Mouse (Mus musculus): ENCODE measurements around the gene Pcif1. TPM values are rescaled to one million over a fixed set of nuclear protein-coding genes. Genes with fewer than 3 reads are reported as not detected.

Pcif1 gene
- polyA plus RNA-seq, 1 experiment from 2014 or later, result 99.5 TPM

DNA sequence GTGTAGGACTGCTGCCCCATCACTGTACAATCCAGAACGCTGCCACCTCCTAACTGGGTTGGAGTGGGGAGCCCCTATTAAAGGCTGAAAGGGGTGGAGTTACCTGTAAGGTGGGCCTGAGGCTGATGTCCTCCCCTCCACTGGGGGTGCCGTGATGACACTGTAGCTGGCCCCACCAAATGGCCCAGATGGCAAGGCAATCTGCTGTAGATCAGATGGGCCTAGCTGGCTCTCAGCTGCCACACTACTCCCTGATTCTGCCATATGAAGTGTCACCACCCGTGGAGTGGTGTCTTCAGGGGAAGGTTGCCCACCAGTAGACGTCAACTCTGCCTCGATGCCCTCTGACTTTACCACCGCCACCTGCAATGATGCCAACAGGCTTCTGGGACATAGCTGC is 16.8 kb downstream of the Pcif1 start:
- ATAC-seq (ENCODE audit: low FRiP score, low TSS enrichment), result no peak
- Histone ChIP-seq H3K4me3 (replicated peaks; ENCODE audit: low read depth, low read length) (no peak overlapping the region), H3K27ac (replicated peaks; ENCODE audit: low read depth, low read length) (no peak overlapping the region), H3K4me1 (ENCODE audit: control insufficient read depth, insufficient read depth, low read length) (no peaks in the 10 kb centered on the region), H3K36me3 (ENCODE audit: control insufficient read depth, insufficient read depth, low read length) (peaks cover 100% of the 10 kb centered on the region), H3K4me2 (ENCODE audit: low read length) (no peak overlapping the region), H3K9ac (replicated peaks; ENCODE audit: low read length) (no peak overlapping the region), H3K9me3 (ENCODE audit: control insufficient read depth, low read length) (no peaks in the 10 kb centered on the region), H3K27me3 (ENCODE audit: control insufficient read depth, insufficient read depth, low read length) (no peaks in the 10 kb centered on the region)
- WGBS, result 97% methylated on average over 6 of the region's 6 CpGs
- no peak for DNase-seq

DNA sequence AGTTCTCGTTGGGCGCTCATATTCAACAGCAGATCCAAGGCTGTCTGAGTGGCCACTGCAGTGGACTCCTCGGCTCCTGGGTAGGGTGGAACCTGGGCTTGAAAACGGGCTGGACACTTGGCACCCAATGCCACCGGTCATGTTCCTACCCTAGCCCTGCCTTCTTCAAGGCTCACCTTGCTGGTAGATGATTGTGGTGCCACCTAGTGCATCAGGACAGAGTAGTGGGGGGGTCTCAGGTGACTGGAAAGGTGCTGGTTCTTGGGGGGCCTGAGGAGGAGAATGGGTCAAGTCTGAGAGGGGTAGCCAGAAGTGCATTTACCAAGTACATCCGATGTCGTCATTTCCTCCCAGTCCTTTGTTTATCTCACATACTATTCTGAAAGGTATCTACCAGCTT is 18.9 kb downstream of the Pcif1 start:
- Histone ChIP-seq H3K9ac (replicated peaks; ENCODE audit: low read length) (no peak overlapping the region), H3K9me3 (ENCODE audit: control insufficient read depth, low read length) (no peaks in the 10 kb centered on the region), H3K27me3 (ENCODE audit: control insufficient read depth, insufficient read depth, low read length) (no peaks in the 10 kb centered on the region), H3K4me2 (ENCODE audit: low read length) (no peak overlapping the region), H3K4me3 (replicated peaks; ENCODE audit: low read depth, low read length) (no peak overlapping the region), H3K36me3 (ENCODE audit: control insufficient read depth, insufficient read depth, low read length) (peaks cover 100% of the 10 kb centered on the region), H3K4me1 (ENCODE audit: control insufficient read depth, insufficient read depth, low read length) (no peaks in the 10 kb centered on the region), H3K27ac (replicated peaks; ENCODE audit: low read depth, low read length) (no peak overlapping the region)
- 96% methylated on average over 7 of the region's 7 CpGs for WGBS
- ATAC-seq (ENCODE audit: low FRiP score, low TSS enrichment) (no peak), DNase-seq (no peak)

DNA sequence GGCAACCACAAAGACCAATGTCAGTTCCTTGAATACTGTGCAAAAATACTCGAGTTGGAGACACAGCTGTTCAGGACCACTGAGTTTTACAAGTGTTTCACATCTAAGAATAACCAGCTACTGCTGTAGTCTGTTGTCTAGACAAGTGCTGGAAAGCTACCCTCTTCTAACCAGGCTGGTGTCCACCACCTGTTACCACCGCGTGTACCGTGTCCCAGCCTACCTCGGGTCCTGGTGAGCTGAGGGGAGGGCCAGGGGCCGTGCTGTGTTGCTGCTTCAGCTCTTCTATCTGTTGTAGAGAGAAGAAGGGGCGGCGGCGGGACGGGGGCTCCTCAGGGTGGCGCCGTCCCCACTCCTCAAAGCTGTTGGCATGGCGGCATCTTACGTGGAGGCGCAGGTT is 19.9 kb downstream of the Pcif1 start:
- WGBS, result 93% methylated on average over 15 of the region's 15 CpGs
- H3K27ac ChIP-seq (replicated peaks; ENCODE audit: low read depth, low read length), result no peak overlapping the region
- H3K27me3 ChIP-seq (ENCODE audit: control insufficient read depth, insufficient read depth, low read length), result no peaks in the 10 kb centered on the region
- no peaks in the 10 kb centered on the region for H3K4me1 ChIP-seq (ENCODE audit: control insufficient read depth, insufficient read depth, low read length)
- DNase-seq (no peak), ATAC-seq (ENCODE audit: low FRiP score, low TSS enrichment) (no peak)
- no peaks in the 10 kb centered on the region for H3K9me3 ChIP-seq (ENCODE audit: control insufficient read depth, low read length)
- peaks cover 98% of the 10 kb centered on the region for H3K36me3 ChIP-seq (ENCODE audit: control insufficient read depth, insufficient read depth, low read length)
- no peak overlapping the region for H3K4me3 ChIP-seq (replicated peaks; ENCODE audit: low read depth, low read length)
- H3K4me2 ChIP-seq (ENCODE audit: low read length), result no peak overlapping the region
- no peak overlapping the region for H3K9ac ChIP-seq (replicated peaks; ENCODE audit: low read length)

DNA sequence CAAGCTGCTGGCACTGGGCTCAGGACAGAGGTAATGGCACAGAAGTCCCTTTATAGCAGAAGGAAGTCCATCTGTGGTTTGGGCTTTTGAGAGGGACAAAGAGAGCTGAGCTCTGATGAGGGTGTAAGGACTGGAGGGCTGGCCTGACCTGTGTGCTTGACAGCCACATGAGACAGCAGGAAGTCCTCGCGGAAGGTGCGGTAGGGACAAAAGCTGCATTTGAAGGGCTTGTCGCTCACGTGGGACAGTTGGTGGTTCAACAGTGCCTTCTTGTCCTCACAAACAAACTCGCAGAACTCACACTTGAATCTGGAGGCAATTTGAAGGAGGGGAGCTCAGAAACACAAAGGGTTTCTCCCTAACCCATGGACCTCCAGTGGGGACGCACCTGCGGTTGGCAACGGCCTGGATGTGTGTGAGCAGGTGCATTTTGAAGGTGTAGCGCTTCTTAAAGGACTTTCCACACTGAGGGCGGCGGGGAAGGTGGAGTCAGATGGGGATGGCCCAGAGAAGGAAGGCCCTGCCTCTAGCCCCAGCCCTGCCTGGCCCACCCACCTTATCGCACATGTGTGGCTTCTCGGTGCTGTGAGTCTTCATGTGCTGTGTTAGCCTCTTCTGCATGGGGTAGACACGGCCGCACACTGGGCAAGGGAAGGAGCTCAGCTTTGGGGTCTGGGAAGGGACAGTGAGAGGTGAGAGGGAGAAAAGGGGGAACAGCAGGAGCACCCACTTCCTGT is 20.8 kb downstream of the Pcif1 start:
- Histone ChIP-seq H3K4me2 (ENCODE audit: low read length) (no peak overlapping the region), H3K4me1 (ENCODE audit: control insufficient read depth, insufficient read depth, low read length) (no peaks in the 10 kb centered on the region), H3K27me3 (ENCODE audit: control insufficient read depth, insufficient read depth, low read length) (no peaks in the 10 kb centered on the region), H3K36me3 (ENCODE audit: control insufficient read depth, insufficient read depth, low read length) (peaks cover 98% of the 10 kb centered on the region), H3K27ac (replicated peaks; ENCODE audit: low read depth, low read length) (no peak overlapping the region), H3K9me3 (ENCODE audit: control insufficient read depth, low read length) (no peaks in the 10 kb centered on the region), H3K4me3 (replicated peaks; ENCODE audit: low read depth, low read length) (no peak overlapping the region), H3K9ac (replicated peaks; ENCODE audit: low read length) (no peak overlapping the region)
- ATAC-seq (ENCODE audit: low FRiP score, low TSS enrichment) (no peak), DNase-seq (no peak)
- WGBS, result 91% methylated on average over 16 of the region's 16 CpGs

DNA sequence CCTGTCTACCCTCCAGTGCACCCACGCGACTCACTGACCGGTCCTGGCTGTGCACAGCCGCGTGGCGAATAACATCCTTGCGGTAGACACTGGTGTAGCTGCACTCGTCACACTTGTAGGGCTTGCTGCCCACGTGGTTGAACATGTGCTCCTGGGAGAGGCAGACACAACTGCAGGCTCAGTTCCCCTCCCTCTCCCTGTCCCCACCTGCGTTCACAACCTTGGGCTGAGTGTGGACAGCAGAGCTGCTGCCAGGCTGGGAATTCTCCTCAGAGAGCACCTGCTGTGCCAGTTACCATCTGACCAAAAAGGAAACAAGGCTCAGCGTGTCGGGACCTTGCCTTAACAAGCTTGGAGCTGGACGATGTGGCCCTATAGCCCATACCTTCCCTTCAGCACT is 22.3 kb downstream of the Pcif1 start:
- Histone ChIP-seq H3K9me3 (ENCODE audit: control insufficient read depth, low read length) (0 out of 2 replicates have a peak, but pooled peaks cover 5% of the 10 kb centered on the region), H3K4me2 (ENCODE audit: low read length) (no peak overlapping the region), H3K4me3 (replicated peaks; ENCODE audit: low read depth, low read length) (no peak overlapping the region), H3K36me3 (ENCODE audit: control insufficient read depth, insufficient read depth, low read length) (peaks cover 98% of the 10 kb centered on the region), H3K4me1 (ENCODE audit: control insufficient read depth, insufficient read depth, low read length) (no peaks in the 10 kb centered on the region), H3K27ac (replicated peaks; ENCODE audit: low read depth, low read length) (no peak overlapping the region), H3K9ac (replicated peaks; ENCODE audit: low read length) (no peak overlapping the region), H3K27me3 (ENCODE audit: control insufficient read depth, insufficient read depth, low read length) (no peaks in the 10 kb centered on the region)
- ATAC-seq (ENCODE audit: low FRiP score, low TSS enrichment) (no peak), DNase-seq (no peak)
- 93% methylated on average over 13 of the region's 13 CpGs for WGBS

DNA sequence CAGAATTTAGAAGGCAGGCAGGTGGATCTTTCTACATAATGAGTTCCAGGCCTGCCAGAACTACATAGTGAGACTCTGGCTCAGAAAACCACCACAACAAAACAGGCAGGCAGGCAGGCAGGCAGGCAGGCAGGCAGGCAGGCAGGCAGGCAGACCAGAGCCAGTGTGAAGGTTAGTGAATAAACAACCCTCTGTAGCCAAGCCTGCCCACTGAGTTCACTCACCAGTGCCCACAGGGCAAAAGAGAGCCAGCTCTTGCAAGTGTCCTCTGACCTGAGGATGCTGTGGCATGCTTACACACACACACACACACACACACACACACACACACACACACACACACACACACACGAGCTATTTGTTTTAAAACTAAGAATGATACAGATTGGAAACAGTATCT is 24.4 kb downstream of the Pcif1 start:
- Histone ChIP-seq H3K36me3 (ENCODE audit: control insufficient read depth, insufficient read depth, low read length) (peaks cover 98% of the 10 kb centered on the region), H3K9me3 (ENCODE audit: control insufficient read depth, low read length) (0 out of 2 replicates have a peak, but pooled peaks cover 6% of the 10 kb centered on the region), H3K4me3 (replicated peaks; ENCODE audit: low read depth, low read length) (no peak overlapping the region), H3K4me2 (ENCODE audit: low read length) (no peak overlapping the region), H3K27ac (replicated peaks; ENCODE audit: low read depth, low read length) (no peak overlapping the region), H3K4me1 (ENCODE audit: control insufficient read depth, insufficient read depth, low read length) (no peaks in the 10 kb centered on the region), H3K9ac (replicated peaks; ENCODE audit: low read length) (no peak overlapping the region), H3K27me3 (ENCODE audit: control insufficient read depth, insufficient read depth, low read length) (no peaks in the 10 kb centered on the region)
- 90% methylated on average over 1 of the region's 1 CpGs for WGBS
- DNase-seq (no peak), ATAC-seq (ENCODE audit: low FRiP score, low TSS enrichment) (no peak)

DNA sequence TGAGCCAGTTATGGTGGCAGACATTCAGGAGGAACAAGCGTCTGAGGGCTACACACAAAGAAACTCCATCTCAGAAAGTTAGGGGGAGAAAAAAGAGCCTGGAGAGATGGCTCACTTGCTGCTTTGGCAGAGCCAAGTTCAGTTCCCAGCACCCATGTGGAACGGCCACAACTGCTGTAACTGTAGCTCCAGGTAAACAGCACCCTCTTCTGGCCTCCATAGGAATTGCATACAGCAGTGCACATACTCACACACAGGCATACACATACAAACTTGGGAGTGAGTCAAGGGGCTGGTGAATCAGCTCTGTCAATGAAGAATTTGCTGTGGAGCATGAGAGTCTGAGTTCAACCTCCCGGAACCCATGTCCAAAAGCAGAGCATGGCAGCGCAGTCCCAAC is 27.0 kb downstream of the Pcif1 start:
- ATAC-seq (ENCODE audit: low FRiP score, low TSS enrichment) (no peak), DNase-seq (no peak)
- Histone ChIP-seq H3K9me3 (ENCODE audit: control insufficient read depth, low read length) (0 out of 2 replicates have a peak, but pooled peaks cover 6% of the 10 kb centered on the region), H3K4me1 (ENCODE audit: control insufficient read depth, insufficient read depth, low read length) (peaks cover 11% of the 10 kb centered on the region), H3K9ac (replicated peaks; ENCODE audit: low read length) (no peak overlapping the region), H3K27me3 (ENCODE audit: control insufficient read depth, insufficient read depth, low read length) (no peaks in the 10 kb centered on the region), H3K4me2 (ENCODE audit: low read length) (no peak overlapping the region), H3K36me3 (ENCODE audit: control insufficient read depth, insufficient read depth, low read length) (peaks cover 83% of the 10 kb centered on the region), H3K4me3 (replicated peaks; ENCODE audit: low read depth, low read length) (no peak overlapping the region), H3K27ac (replicated peaks; ENCODE audit: low read depth, low read length) (no peak overlapping the region)
- 99% methylated on average over 4 of the region's 4 CpGs for WGBS

DNA sequence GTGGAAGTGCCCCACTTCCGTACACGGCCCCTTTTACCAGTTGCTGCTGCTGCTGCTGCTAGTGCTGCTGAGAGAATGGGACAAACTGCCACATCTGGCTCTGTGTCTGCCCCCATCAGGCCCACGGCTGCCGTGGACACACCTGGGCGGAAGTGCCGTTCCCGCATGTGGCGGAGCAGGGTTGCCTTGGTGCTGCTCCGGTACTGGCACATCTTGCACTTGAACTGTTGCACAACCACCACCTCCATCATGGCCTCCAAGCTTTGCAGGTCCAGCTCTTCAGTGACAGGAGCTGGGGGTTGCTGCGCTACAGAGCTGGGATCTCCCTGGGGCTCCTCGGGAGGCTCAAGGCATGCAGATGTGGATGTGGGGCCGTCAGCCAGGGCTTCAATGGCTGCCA is 28.4 kb downstream of the Pcif1 start:
- WGBS, result 96% methylated on average over 12 of the region's 12 CpGs
- H3K36me3 ChIP-seq (ENCODE audit: control insufficient read depth, insufficient read depth, low read length), result peaks cover 69% of the 10 kb centered on the region

DNA sequence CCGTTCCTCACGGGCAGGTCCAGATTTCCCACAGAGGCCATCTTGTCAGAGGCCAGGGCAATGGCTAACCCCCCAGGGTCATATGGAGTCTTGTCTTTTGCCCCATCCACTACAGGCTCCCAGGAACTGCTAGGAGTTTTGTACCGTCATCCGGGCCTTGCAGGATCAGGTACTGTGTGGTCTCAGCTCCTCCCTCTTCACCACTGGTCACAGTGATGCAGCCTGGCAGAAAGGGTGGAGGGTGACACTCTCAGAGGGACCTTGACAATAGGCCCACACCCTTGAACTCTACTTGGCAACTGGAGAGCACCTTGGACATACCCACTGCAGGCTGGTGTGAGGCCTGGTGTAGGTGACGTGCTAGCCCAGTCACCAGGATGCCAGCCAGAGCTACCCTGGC is 28.9 kb downstream of the Pcif1 start:
- Histone ChIP-seq H3K27me3 (ENCODE audit: control insufficient read depth, insufficient read depth, low read length) (no peaks in the 10 kb centered on the region), H3K4me2 (ENCODE audit: low read length) (no peak overlapping the region), H3K36me3 (ENCODE audit: control insufficient read depth, insufficient read depth, low read length) (peaks cover 64% of the 10 kb centered on the region), H3K4me1 (ENCODE audit: control insufficient read depth, insufficient read depth, low read length) (peaks cover 16% of the 10 kb centered on the region), H3K4me3 (replicated peaks; ENCODE audit: low read depth, low read length) (no peak overlapping the region), H3K9ac (replicated peaks; ENCODE audit: low read length) (no peak overlapping the region), H3K9me3 (ENCODE audit: control insufficient read depth, low read length) (0 out of 2 replicates have a peak, but pooled peaks cover 6% of the 10 kb centered on the region), H3K27ac (replicated peaks; ENCODE audit: low read depth, low read length) (no peak overlapping the region)
- WGBS, result over 99% methylated on average over 5 of the region's 5 CpGs
- no peak for ATAC-seq (ENCODE audit: low FRiP score, low TSS enrichment)
- DNase-seq, result no peak

More for the DNA sequence above, 28.4 kb downstream of the Pcif1 start:
- no peak for ATAC-seq (ENCODE audit: low FRiP score, low TSS enrichment)
- Histone ChIP-seq H3K9ac (replicated peaks; ENCODE audit: low read length) (no peak overlapping the region), H3K4me3 (replicated peaks; ENCODE audit: low read depth, low read length) (no peak overlapping the region), H3K27me3 (ENCODE audit: control insufficient read depth, insufficient read depth, low read length) (no peaks in the 10 kb centered on the region), H3K9me3 (ENCODE audit: control insufficient read depth, low read length) (0 out of 2 replicates have a peak, but pooled peaks cover 6% of the 10 kb centered on the region), H3K4me2 (ENCODE audit: low read length) (no peak overlapping the region), H3K4me1 (ENCODE audit: control insufficient read depth, insufficient read depth, low read length) (peaks cover 16% of the 10 kb centered on the region), H3K27ac (replicated peaks; ENCODE audit: low read depth, low read length) (no peak overlapping the region)
- no peak for DNase-seq

Data from midbrain, embryonic 14.5 days (tissue).